Mouse (Mus musculus) T-helper 2 cell (primary cell): ENCODE data around the gene Olfr945.

ENCODE experiments used
- in situ Hi-C: fragments of 300-600 bp; cut with MboI, MseI; formaldehyde crosslinking; loops from one replicate; pipeline ENCODE4 v1.15.1; 2025; ENCODE audit warnings: high pct_unique_total_duplicates

Gene Olfr945

DNA sequence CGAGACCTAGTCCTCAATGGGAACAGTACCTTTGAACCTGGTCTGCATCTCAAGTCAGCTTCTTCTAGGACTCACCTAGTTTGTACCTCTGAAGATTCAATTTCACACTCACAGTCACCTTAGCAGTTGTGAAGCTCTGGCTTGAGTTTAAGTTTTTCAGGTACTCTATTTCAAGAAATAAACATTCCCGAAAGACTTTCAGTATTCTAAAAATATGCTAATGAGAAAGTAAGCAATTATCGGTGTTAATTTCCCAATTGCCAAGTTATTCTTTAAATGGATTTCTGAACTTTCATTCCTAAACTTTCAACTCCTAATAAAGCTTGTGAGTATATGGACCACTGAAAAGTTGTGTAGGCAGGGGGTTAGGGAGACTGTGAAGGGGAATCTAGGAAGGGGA is at the start of gene Olfr945:
Gene Olfr945, minus strand, starts transcription at position 101 of the 400 bp plus-strand sequence.
- in situ Hi-C loops: no loop called here

DNA sequence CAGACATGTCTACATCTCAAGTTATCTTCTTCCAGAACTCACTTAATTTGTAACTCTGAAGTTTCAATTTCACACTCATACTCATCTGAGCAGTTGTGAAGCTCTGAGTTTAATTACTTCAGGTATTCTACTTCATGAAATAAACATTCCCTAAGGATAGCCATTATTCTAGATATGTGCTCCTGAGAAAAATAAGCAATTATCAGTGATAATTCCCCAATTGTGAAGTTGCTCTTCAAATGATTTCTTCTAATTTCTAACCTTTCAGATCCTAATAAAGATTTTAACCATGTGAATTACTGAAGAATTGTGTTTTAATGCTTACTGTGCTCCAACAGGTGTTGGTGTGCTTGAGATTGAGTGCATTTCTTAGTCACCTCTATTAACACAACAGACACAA is 49.3 kb upstream of the Olfr945 start, which contains the start of gene Olfr948:
Gene Olfr948, minus strand, starts transcription at position 101 of the 400 bp plus-strand sequence.
- in situ Hi-C loops: loop anchor here (10.0 kb wide), 1 partner anchor 279 kb away; the partner anchor contains the start of gene AW551984

DNA sequence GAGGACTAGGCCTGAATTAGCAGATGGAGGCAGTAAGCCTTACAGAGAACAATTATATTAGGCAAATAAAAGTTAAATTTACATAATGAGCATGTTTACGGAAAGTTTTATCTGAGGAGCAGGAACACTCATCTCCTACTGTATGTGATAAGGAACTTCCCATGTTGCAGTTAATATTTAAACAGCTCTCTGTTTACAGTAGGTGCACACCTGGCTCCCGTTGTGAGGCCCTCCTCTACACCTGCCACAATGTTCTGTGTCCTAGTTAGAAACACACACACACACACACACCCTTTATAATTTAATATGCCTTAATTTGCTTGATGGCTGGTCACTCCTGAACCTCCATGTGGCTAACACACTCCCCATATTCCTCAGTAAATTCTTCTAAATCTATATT is 10.5 kb upstream of the Olfr945 start:
- in situ Hi-C loops: no loop called here

DNA sequence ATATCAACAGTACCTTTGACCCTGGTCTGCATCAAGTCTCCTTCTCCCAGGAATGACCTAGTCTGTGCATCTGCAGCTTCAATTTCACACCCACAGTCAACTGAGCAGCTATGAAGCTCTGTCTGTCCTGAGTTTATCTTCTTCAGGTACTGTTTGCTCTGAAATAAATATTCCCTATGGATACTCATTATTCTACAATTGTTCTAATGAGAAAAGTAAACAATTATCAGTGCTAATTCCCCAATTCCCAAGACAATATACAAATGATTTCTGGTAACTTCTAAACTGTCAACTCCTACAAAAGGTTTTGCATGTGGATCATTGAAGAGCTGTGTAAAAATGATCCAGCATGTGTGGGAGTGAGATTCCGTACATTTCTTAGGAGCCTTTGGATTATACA is 26.7 kb downstream of the Olfr945 start, which contains the start of gene Olfr1537:
Gene Olfr1537, minus strand, starts transcription at position 101 of the 400 bp plus-strand sequence.
- in situ Hi-C loops: no loop called here
